Mouse (Mus musculus) spleen, postnatal 14 days (tissue): Measurements from ENCODE around the gene Celsr1.
A peak's percentile ranks its signal among the peaks of the same experiment; 100 is the strongest.

ENCODE experiments used
- DNase-seq, 2 experiments: peaks; one replicate each; pipeline ENCODE4 v3.0.0; 2021 to 2022; ENCODE audit warnings: low spot score in 2 of 2

Gene Celsr1

GRCm38 (mm10) chr15:85962691-85963090 is 70.9 kb downstream of the Celsr1 start:
- DNase-seq = no peak

- no peak for DNase-seq
Measured at GRCm38 (mm10) chr15:85961651-85962050, 71.9 kb downstream of the Celsr1 start.

GRCm38 (mm10) chr15:85961131-85961530 is 72.4 kb downstream of the Celsr1 start:
- no peak for DNase-seq

GRCm38 (mm10) chr15:85956202-85956601 is 77.4 kb downstream of the Celsr1 start:
- DNase-seq = no peak

- DNase-seq = no peak
Measured at GRCm38 (mm10) chr15:85953458-85953857, 80.1 kb downstream of the Celsr1 start.

GRCm38 (mm10) chr15:85949421-85950164 is 84.0 kb downstream of the Celsr1 start:
- no peak for DNase-seq

GRCm38 (mm10) chr15:85947967-85948366 is 85.6 kb downstream of the Celsr1 start:
- no peak for DNase-seq

GRCm38 (mm10) chr15:85947541-85947940 is 86.0 kb downstream of the Celsr1 start:
- no peak for DNase-seq

GRCm38 (mm10) chr15:85935627-85936049 is 97.9 kb downstream of the Celsr1 start:
- no peak for DNase-seq

- DNase-seq = no peak
Measured at GRCm38 (mm10) chr15:85928161-85928560, 105.4 kb downstream of the Celsr1 start.

- no peak for DNase-seq
Measured at GRCm38 (mm10) chr15:85921855-85922254, 111.7 kb downstream of the Celsr1 start.

- DNase-seq = no peak
Measured at GRCm38 (mm10) chr15:85919892-85920248, 113.7 kb downstream of the Celsr1 start.

GRCm38 (mm10) chr15:85919191-85919891 is 114.2 kb downstream of the Celsr1 start:
- DNase-seq = no peak

- peak; percentile 53 to 78 for DNase-seq
Measured at GRCm38 (mm10) chr15:85913605-85914004, 120.0 kb downstream of the Celsr1 start.

- no peak for DNase-seq
Measured at GRCm38 (mm10) chr15:85909931-85910330, 123.6 kb downstream of the Celsr1 start.

- DNase-seq = no peak
Measured at GRCm38 (mm10) chr15:85909492-85909829, 124.1 kb downstream of the Celsr1 start.

- no peak for DNase-seq
Measured at GRCm38 (mm10) chr15:85908660-85909491, 124.7 kb downstream of the Celsr1 start.

- no peak for DNase-seq
Measured at GRCm38 (mm10) chr15:85903826-85904225, 129.8 kb downstream of the Celsr1 start.

GRCm38 (mm10) chr15:85902505-85902904 is 131.1 kb downstream of the Celsr1 start:
- no peak for DNase-seq

GRCm38 (mm10) chr15:85900801-85901200 is 132.8 kb downstream of the Celsr1 start:
- no peak for DNase-seq

GRCm38 (mm10) chr15:85900318-85900717 is 133.3 kb downstream of the Celsr1 start:
- no peak for DNase-seq

- DNase-seq = no peak
Measured at GRCm38 (mm10) chr15:85899396-85899795, 134.2 kb downstream of the Celsr1 start.
